Mouse (Mus musculus): Measurements from ENCODE around the gene Rpain.

Gene Rpain

GRCm38 (mm10) chr11:70969821-70970559 lies at the start of gene Rpain, which contains the start of gene Nup88:
Rpain (plus strand) TSS chr11:70970213.
Nup88 (minus strand) TSS chr11:70969973.
- peak; percentile 96 for DNase-seq

GRCm38 (mm10) chr11:70931461-70931860 lies 38.6 kb upstream of the Rpain start:
- no peak for DNase-seq

GRCm38 (mm10) chr11:70935316-70935715 lies 34.7 kb upstream of the Rpain start:
- DNase-seq = no peak

- no peak for DNase-seq
Measured at GRCm38 (mm10) chr11:70942596-70942995, 27.4 kb upstream of the Rpain start.

GRCm38 (mm10) chr11:70943651-70944050 lies 26.4 kb upstream of the Rpain start:
- DNase-seq = no peak

GRCm38 (mm10) chr11:70944935-70945817 lies 24.8 kb upstream of the Rpain start:
- no peak for DNase-seq

- DNase-seq = no peak
Measured at GRCm38 (mm10) chr11:70954711-70955110, 15.3 kb upstream of the Rpain start.

- DNase-seq = no peak
Measured at GRCm38 (mm10) chr11:70960786-70961554, 9.0 kb upstream of the Rpain start.

- DNase-seq = no peak
Measured at GRCm38 (mm10) chr11:70964222-70964907, 5.6 kb upstream of the Rpain start.

GRCm38 (mm10) chr11:70969271-70969794 lies 680 bp upstream of the Rpain start:
- DNase-seq = no peak

- DNase-seq = no peak
Measured at GRCm38 (mm10) chr11:70970560-70971540, 837 bp downstream of the Rpain start.

GRCm38 (mm10) chr11:70972586-70972985 lies 2.6 kb downstream of the Rpain start:
- no peak for DNase-seq

- DNase-seq = peak; percentile 10
Measured at GRCm38 (mm10) chr11:70973947-70974346, 3.9 kb downstream of the Rpain start.

- DNase-seq = no peak
Measured at GRCm38 (mm10) chr11:70975193-70975592, 5.2 kb downstream of the Rpain start.

GRCm38 (mm10) chr11:70977293-70977692 lies 7.3 kb downstream of the Rpain start:
- no peak for DNase-seq

- DNase-seq = no peak
Measured at GRCm38 (mm10) chr11:70980232-70980631, 10.2 kb downstream of the Rpain start.

GRCm38 (mm10) chr11:70980751-70981510 lies 10.9 kb downstream of the Rpain start:
- DNase-seq = no peak

GRCm38 (mm10) chr11:70982030-70982429 lies 12.0 kb downstream of the Rpain start:
- DNase-seq = no peak

- DNase-seq = peak; percentile 95
Measured at GRCm38 (mm10) chr11:70982557-70983228, 12.7 kb downstream of the Rpain start, which contains the start of gene C1qbp. C1qbp (minus strand) TSS chr11:70983026.

All from kidney, postnatal 14 days (tissue).